Mouse (Mus musculus): Measurements from ENCODE around the gene Taf1d. TPM values are rescaled to one million over a fixed set of nuclear protein-coding genes. Genes with fewer than 3 reads are reported as not detected.

The Taf1d gene
- total RNA-seq, 2 experiments from 2014 or later, result 101 to 103 TPM

- TF ChIP-seq CTCF (IDR thresholded peaks at IDR 0.05), result no peak
- intact Hi-C loops (cut with DNase I), result no loop called here
- no peak for DNase-seq
- Histone ChIP-seq H3K27ac (no peak overlapping the region), H3K4me3 (no peak overlapping the region)
Observed at GRCm38 (mm10) chr9:15366260-15366659, 60.2 kb downstream of the Taf1d start.

Small RNAs within 50 kb of the gene (microRNA-seq; reads per million reads assigned to microRNA genes)
- gene Gm49349 (not detected), gene mmu-mir-7650 (not detected)

Other genes with a start within 250 kb of the Taf1d start
- 1 to 10 TPM in 1 of 2 experiments, under 1 TPM in 1; 0.36 to 1.1 TPM for gene Hephl1, start 194.1 kb upstream of the Taf1d start, total RNA-seq (2021)
- not detected for gene Vstm5, start 67.2 kb upstream of the Taf1d start, total RNA-seq (2021)
- 10 to 100 TPM in 1 of 2 experiments, 1 to 10 TPM in 1; 6.5 to 11.7 TPM for gene Med17, start 26.3 kb upstream of the Taf1d start, total RNA-seq (2021)
- gene 4931406C07Rik, start 234 bp downstream of the Taf1d start, total RNA-seq (2021), result 1 to 10 TPM; 3.4 to 3.6 TPM
- 1 to 10 TPM; 5.1 to 5.9 TPM for gene Cep295, start 51.6 kb downstream of the Taf1d start, total RNA-seq (2021)
- 10 to 100 TPM in 1 of 2 experiments, 1 to 10 TPM in 1; 6.8 to 15.0 TPM for gene Smco4, start 187.2 kb downstream of the Taf1d start, total RNA-seq (2021)